Mouse (Mus musculus): ENCODE results near the gene Foxd4.

The Foxd4 gene

DNA sequence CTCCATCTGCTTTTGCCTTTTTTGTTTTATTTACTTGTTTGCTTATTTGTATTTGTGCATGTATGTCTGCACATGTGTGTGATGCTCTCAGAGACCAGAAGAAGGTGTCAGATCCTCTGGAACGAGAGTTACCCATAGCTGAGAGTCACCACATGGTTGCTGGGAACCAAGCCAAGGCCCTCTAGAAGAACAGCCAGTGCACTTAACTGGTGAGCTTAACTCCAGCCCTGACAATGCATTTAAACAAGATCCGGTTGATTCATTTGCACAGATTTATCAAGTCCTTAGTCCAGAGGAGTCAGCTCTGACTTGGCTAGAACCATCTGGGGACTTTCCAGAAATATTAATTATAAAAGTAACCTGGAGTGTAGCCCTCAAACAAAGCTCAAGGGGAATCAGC is 27.1 kb downstream of the Foxd4 start:
- peak in 1 of 2 experiments; percentile 31 for DNase-seq

DNA sequence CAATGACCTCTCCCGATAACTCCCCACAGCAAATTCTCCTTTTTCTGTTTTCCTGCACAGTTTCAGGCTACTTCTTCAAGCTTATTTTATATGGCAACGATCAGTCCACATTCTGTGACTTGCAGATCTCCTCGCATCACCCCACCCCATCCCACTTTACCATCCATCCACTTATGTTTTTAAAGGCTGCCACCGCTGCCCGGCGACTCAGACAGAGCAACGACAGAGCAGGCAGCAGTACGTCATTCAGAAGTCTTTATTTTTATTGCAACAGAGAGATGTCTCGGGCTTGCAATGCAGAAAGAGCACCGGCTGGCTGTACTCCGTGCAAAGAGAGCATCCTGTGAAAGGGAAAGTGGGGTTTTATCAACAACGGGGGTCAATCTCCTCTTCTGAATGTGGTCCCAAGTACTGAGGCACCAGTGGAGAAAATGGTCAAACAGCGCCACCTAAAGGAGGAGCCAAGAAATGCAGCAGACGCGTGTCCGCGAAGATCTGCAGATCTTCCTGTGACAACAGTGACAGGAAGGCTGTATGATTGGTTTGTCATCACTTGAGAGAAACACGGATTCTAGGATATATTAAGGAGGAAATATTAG is 29.9 kb downstream of the Foxd4 start:
- peak; percentile 69 to 78 for DNase-seq

GRCm38 (mm10) chr19:24865436-24865835 is 35.6 kb downstream of the Foxd4 start:
- no peak for DNase-seq

- peak in 1 of 2 experiments; percentile 15 for DNase-seq
These were observed 39.2 kb downstream of the Foxd4 start, which contains the start of gene Pgm5 for GRCm38 (mm10) chr19:24861612-24862451. Gene Pgm5 (minus strand): TSS chr19:24861855.

- DNase-seq: no peak
These were observed 39.8 kb downstream of the Foxd4 start for GRCm38 (mm10) chr19:24861276-24861611.

- DNase-seq: peak in 1 of 2 experiments; percentile 15
These were observed 49.3 kb downstream of the Foxd4 start for GRCm38 (mm10) chr19:24851456-24852315.

Measured in cerebellum, postnatal 25 days (tissue).